Mouse (Mus musculus) midbrain, embryonic 12.5 days (tissue): ENCODE measurements around the gene Hint2. TPM values are rescaled to one million over a fixed set of nuclear protein-coding genes. Genes with fewer than 3 reads are reported as not detected.
A peak's percentile ranks its signal among the peaks of the same experiment; 100 is the strongest.

Source experiments
- ATAC-seq: fragments of 200-750 bp; cut with Nextera tagmentation; 2 replicates; pipeline ENCODE4 v1.8.0; 2017; ENCODE audit warnings: low read depth, moderate TSS enrichment, moderate library complexity; ENCODE audit not compliant: low FRiP score
- H3K27ac ChIP-seq: fragments of 300-500 bp; sonication (generic); replicated peaks from 2 replicates; pipeline ENCODE4 v1.5.1; 2016; ENCODE audit warnings: mild to moderate bottlenecking
- H3K27me3 ChIP-seq: fragments of 300-500 bp; sonication (generic); 2 replicates; pipeline ENCODE4 v1.6.1; 2016; ENCODE audit warnings: mild to moderate bottlenecking
- H3K36me3 ChIP-seq: fragments of 300-500 bp; sonication (generic); 2 replicates; pipeline ENCODE4 v1.6.1; 2016
- H3K4me1 ChIP-seq: fragments of 300-500 bp; sonication (generic); 2 replicates; pipeline ENCODE4 v1.6.1; 2016
- H3K4me2 ChIP-seq: fragments of 300-500 bp; sonication (generic); replicated peaks from 2 replicates; pipeline ENCODE4 v1.6.1; 2016; ENCODE audit warnings: mild to moderate bottlenecking, moderate library complexity
- H3K4me3 ChIP-seq: fragments of 300-500 bp; sonication (generic); 2 replicates; pipeline ENCODE4 v1.5.1; 2016; ENCODE audit warnings: mild to moderate bottlenecking
- H3K9ac ChIP-seq: fragments of 300-500 bp; sonication (generic); replicated peaks from 2 replicates; pipeline ENCODE4 v1.6.1; 2016; ENCODE audit warnings: mild to moderate bottlenecking, moderate library complexity
- H3K9me3 ChIP-seq: fragments of 300-500 bp; sonication (generic); 2 replicates; pipeline ENCODE4 v1.6.1; 2016; ENCODE audit warnings: mild to moderate bottlenecking
- WGBS: fragments of 180-500 bp; shearing (Covaris S2); methylation state at CpG from one replicate; pipeline ENCODE4 v1.1.7; 2016; 5-methylcytosine and 5-hydroxymethylcytosine counted together
- polyA plus RNA-seq: library from polyadenylated mRNA; unstranded; fragments of >200 nt; fragmentation: Nextera tagmentation; extraction: Ambion mirVana; gene quantifications from 2 replicates; pipeline ENCODE4 v1.2.1, GENCODE M21; 2016

Hint2 gene
- polyA plus RNA-seq, 1 experiment from 2014 or later, result 71.8 TPM

DNA sequence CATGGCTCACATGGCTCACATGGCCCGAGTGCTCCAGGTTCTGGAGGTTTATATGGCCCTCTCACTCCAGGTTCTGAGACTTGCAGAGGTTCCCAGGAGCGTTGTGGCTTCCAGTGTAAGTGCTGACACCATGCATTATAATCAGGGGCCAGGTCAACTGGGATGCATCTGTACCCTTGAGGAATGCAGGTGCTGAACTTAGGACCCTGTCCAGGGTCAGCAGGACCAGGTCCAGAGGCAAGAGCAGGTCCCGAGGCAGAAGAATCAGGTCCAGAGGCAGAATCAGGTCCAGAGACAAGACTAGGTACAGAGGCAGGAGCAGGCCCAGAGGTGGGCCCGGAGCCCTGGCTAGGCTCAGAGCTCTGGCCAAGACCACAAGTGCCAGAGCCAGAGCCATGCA, 3.5 kb downstream of the Hint2 start:
- Histone ChIP-seq H3K27ac (no peak overlapping the region), H3K9me3 (0 out of 2 replicates have a peak, but pooled peaks cover 5% of the 10 kb centered on the region), H3K4me2 (peak overlapping the region; percentile 46), H3K4me3 (peak overlapping the region; percentile 34; the same call in 1 of the 2 replicates), H3K9ac (no peak overlapping the region), H3K27me3 (no peaks in the 10 kb centered on the region), H3K4me1 (peaks cover 16% of the 10 kb centered on the region), H3K36me3 (peaks cover 22% of the 10 kb centered on the region)
- 85% methylated on average over 4 of the region's 4 CpGs for WGBS
- ATAC-seq, result no peak

DNA sequence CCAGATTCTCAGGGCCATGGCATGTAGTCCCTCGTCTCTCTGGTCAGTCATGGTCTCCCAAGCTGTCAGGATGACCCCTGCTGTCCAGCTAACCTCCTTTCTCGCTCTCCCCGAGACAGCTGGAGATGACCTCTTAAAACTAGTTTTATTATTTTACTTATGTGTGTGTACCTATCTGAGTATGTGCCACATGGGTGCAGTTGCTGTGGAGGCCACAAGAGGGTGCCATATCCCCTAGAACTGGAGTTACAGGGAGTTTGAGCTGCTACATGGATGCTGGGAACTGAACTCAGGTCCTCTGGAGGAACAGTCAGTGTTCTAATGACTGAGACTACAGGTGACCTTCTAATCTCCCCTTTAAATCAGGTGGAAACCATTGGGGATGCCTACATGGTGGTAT, 6.5 kb downstream of the Hint2 start:
- no peak overlapping the region for H3K27ac ChIP-seq
- H3K4me1 ChIP-seq, result peaks cover 9% of the 10 kb centered on the region
- no peak for ATAC-seq
- H3K9ac ChIP-seq, result no peak overlapping the region
- H3K4me2 ChIP-seq, result no peak overlapping the region
- no peak overlapping the region for H3K4me3 ChIP-seq
- H3K27me3 ChIP-seq, result no peaks in the 10 kb centered on the region
- H3K36me3 ChIP-seq, result peaks cover 22% of the 10 kb centered on the region
- WGBS, result 88% methylated on average over 3 of the region's 3 CpGs
- H3K9me3 ChIP-seq, result 0 out of 2 replicates have a peak, but pooled peaks cover 5% of the 10 kb centered on the region

DNA sequence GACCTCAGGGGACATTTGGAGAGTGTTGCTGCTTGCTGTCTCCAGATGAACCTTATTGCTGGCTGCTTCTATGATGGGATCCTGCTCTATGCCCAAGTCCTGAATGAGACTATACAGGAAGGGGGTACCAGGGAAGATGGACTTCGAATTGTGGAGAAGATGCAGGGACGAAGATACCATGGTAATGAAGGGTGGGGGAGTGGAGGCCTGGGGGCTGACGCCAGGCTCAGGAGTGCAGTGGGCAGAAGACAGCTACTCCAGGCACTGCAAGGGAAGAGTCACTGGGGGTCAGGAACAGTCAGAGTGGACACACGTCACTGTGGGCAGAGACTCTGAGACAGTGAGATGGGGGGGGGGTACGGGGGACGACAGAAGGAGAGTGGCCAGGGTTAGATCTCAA, 15.8 kb downstream of the Hint2 start:
- ATAC-seq, result no peak
- no peak overlapping the region for H3K27ac ChIP-seq

DNA sequence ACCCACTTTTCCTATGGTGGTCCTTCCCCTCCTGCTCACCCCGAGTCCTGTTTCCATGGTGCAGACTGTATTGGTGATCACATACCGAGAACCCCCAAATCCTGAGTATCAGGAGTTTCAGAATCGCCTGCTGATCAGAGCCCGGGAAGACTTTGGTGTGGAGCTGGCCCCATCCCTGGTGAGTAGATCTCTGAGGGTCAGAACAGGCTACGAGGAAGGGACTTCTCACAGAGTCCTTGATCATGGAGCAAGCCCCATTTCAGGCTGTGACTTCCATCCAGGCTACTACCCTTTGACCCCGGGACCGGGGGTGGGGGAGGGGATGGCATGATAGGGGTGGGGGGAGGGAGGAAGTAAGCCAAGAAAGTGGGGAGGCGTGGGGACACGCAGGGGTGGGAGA, 16.2 kb downstream of the Hint2 start:
- H3K4me1 ChIP-seq, result peaks cover 1% of the 10 kb centered on the region; the same call in 1 of the 2 replicates
- WGBS, result 68% methylated on average over 8 of the region's 9 CpGs
- no peaks in the 10 kb centered on the region for H3K27me3 ChIP-seq
- no peak overlapping the region for H3K27ac ChIP-seq
- no peak overlapping the region for H3K4me2 ChIP-seq
- H3K9ac ChIP-seq, result no peak overlapping the region
- H3K9me3 ChIP-seq, result no peaks in the 10 kb centered on the region
- H3K36me3 ChIP-seq, result peaks cover 6% of the 10 kb centered on the region; the same call in 1 of the 2 replicates
- ATAC-seq, result no peak
- H3K4me3 ChIP-seq, result no peak overlapping the region

More for the DNA sequence above, 15.8 kb downstream of the Hint2 start:
- Histone ChIP-seq H3K36me3 (peaks cover 6% of the 10 kb centered on the region; the same call in 1 of the 2 replicates), H3K9me3 (no peaks in the 10 kb centered on the region), H3K27me3 (no peaks in the 10 kb centered on the region), H3K4me2 (no peak overlapping the region), H3K4me3 (no peak overlapping the region), H3K4me1 (no peaks in the 10 kb centered on the region), H3K9ac (no peak overlapping the region)
- WGBS, result 78% methylated on average over 6 of the region's 6 CpGs

DNA sequence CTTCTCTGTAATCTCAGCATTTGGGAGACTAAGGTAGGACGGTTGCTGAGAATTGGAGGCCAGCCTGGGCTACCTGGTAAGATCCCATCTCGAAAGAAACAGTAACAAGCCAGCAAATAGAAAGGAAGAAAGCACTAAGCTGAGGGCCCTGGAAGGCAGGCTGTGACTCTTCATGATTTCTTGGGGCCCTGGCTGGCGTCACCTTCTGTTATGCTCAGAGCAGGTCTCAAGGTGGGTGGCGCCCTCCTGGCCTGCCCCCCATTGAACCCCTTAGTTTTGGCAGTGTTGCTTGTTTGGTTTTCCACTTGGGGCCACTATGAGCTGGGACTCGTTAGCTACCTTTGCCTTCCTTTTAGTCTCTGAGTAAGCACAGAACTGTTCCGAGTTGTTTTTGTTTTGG, 19.5 kb downstream of the Hint2 start:
- Histone ChIP-seq H3K9ac (no peak overlapping the region), H3K36me3 (no peaks in the 10 kb centered on the region), H3K27me3 (peaks cover 16% of the 10 kb centered on the region), H3K9me3 (no peaks in the 10 kb centered on the region), H3K4me3 (no peak overlapping the region), H3K4me2 (no peak overlapping the region), H3K4me1 (peaks cover 23% of the 10 kb centered on the region), H3K27ac (no peak overlapping the region)
- 79% methylated on average over 6 of the region's 6 CpGs for WGBS
- no peak for ATAC-seq

DNA sequence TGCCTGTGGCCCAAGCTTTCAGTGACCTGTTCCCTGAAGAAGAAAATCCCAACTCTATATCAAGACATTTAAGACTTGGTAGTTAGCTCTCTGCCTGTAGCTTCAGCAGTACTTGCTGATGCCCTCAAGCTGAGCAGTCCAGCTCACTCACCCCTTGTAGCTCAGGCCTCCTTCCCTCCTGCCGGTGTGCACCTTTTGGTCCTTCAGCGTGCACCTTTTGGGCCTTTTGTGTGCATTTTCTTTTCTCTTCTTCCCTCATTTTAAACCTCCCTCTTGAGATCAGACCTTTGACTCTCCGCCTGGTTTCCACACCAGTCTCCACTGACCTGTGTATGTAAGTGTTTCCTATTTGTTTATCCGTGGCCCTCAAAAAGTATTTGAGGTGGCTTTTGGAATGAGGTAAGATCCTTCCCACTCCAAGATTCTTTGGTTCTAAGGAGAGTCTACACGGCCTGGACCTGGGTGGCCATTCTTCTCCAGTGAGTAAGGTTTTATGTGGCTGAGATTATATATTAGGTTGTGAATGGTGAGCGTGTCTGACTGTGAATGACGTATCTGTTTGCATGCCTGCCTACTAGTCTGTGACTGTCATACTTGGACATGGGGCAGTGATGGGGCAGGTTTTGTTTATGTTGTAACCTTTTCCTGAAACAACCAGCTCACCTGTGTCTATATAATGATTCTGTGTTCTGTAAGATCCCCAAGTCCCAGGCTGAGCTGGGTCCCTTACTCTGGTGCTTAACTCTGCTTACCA, 21.5 kb downstream of the Hint2 start:
- ATAC-seq, result no peak
- WGBS, result 87% methylated on average over 7 of the region's 7 CpGs
- Histone ChIP-seq H3K4me3 (no peak overlapping the region), H3K9ac (no peak overlapping the region), H3K4me1 (peaks cover 34% of the 10 kb centered on the region), H3K4me2 (no peak overlapping the region), H3K9me3 (no peaks in the 10 kb centered on the region), H3K36me3 (no peaks in the 10 kb centered on the region), H3K27ac (no peak overlapping the region), H3K27me3 (peaks cover 16% of the 10 kb centered on the region)

DNA sequence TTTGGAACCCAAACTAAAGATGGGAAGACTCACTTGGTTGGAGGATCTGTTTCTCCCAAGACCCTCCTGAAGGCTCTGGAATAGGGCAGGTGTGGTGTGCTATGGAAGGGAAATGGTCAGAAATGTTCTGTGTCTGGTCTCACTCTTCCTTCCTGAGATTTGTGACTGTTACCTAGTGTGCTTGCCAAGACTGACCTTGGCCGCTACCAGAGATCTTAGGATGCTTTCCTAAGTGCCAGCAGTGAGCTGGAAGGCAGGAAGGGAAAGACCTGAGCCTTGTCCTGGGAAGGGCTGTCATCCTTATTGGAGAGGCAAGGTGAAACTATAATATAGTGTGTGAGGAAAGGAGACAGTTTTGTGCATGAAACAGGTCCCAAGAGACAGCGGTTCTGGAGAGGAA, 22.5 kb downstream of the Hint2 start:
- Histone ChIP-seq H3K27ac (0 out of 2 replicates have a peak overlapping the region, but pooled peaks have one; percentile 5), H3K27me3 (peaks cover 16% of the 10 kb centered on the region), H3K4me2 (peak overlapping the region; percentile 80), H3K9me3 (no peaks in the 10 kb centered on the region), H3K36me3 (no peaks in the 10 kb centered on the region), H3K4me1 (peaks cover 34% of the 10 kb centered on the region), H3K9ac (no peak overlapping the region), H3K4me3 (no peak overlapping the region)
- ATAC-seq, result no peak
- WGBS, result 94% methylated on average over 2 of the region's 2 CpGs

DNA sequence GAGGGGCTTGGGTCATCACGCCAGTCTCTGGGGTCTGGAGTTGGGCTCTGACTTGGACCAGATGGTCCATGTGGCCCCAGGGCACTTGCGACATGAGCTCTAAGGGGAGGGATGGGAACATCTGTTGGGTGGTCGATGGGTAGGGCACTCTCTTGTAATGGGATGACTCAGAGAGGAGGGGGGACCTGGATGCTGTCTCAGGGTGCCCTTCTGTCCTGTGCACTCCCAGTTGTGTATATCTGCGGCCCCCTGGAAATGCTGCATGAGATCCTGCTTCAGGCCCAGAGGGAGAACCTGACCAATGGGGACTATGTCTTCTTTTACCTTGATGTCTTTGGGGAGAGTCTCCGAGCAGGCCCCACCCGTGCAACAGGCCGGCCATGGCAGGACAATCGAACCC, 23.0 kb downstream of the Hint2 start:
- WGBS, result 79% methylated on average over 8 of the region's 8 CpGs
- Histone ChIP-seq H3K36me3 (no peaks in the 10 kb centered on the region), H3K4me3 (no peak overlapping the region), H3K4me1 (peaks cover 34% of the 10 kb centered on the region), H3K27ac (0 out of 2 replicates have a peak overlapping the region, but pooled peaks have one; percentile 10), H3K9ac (no peak overlapping the region), H3K4me2 (peak overlapping the region; percentile 80), H3K27me3 (peaks cover 20% of the 10 kb centered on the region), H3K9me3 (no peaks in the 10 kb centered on the region)
- no peak for ATAC-seq

DNA sequence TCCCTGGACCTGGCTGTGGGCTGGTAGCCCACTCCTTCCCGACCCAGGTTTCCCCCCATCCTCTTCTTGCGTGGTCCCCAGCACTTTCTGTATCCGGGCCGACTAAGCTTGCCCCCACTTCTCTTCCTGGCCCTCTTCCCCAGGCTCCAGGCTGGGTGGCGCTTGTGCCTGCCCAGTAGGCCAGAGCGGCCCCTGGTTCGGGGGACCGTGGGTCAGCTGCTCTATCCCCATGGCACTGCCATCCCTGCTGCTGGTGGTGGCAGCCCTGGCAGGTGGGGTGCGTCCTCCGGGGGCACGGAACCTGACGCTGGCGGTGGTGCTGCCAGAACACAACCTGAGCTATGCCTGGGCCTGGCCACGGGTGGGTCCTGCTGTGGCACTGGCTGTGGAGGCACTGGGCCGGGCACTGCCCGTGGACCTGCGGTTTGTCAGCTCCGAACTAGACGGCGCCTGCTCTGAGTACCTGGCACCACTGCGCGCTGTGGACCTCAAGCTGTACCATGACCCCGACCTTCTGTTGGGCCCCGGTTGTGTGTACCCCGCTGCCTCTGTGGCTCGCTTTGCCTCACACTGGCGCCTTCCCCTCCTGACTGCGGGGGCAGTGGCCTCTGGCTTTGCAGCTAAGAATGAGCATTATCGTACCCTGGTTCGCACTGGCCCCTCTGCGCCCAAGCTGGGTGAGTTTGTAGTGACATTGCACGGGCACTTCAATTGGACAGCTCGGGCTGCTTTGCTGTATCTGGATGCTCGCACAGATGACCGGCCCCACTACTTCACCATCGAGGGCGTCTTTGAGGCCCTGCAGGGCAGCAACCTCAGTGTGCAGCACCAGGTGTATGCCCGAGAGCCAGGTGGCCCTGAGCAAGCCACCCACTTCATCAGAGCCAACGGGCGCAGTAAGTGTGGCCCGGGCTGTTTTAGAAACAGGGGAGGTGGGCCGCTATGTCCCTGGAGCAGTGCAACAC, 24.0 kb downstream of the Hint2 start:
- H3K27ac ChIP-seq, result peak overlapping the region; percentile 86
- peak overlapping the region; percentile 90 for H3K9ac ChIP-seq
- ATAC-seq, result no peak
- peaks cover 34% of the 10 kb centered on the region for H3K4me1 ChIP-seq
- peaks cover 23% of the 10 kb centered on the region for H3K27me3 ChIP-seq
- no peaks in the 10 kb centered on the region for H3K9me3 ChIP-seq
- peak overlapping the region; percentile 80 for H3K4me2 ChIP-seq
- H3K36me3 ChIP-seq, result no peaks in the 10 kb centered on the region
- peak overlapping the region; percentile 68 for H3K4me3 ChIP-seq
- 44% methylated on average over 42 of the region's 42 CpGs for WGBS

DNA sequence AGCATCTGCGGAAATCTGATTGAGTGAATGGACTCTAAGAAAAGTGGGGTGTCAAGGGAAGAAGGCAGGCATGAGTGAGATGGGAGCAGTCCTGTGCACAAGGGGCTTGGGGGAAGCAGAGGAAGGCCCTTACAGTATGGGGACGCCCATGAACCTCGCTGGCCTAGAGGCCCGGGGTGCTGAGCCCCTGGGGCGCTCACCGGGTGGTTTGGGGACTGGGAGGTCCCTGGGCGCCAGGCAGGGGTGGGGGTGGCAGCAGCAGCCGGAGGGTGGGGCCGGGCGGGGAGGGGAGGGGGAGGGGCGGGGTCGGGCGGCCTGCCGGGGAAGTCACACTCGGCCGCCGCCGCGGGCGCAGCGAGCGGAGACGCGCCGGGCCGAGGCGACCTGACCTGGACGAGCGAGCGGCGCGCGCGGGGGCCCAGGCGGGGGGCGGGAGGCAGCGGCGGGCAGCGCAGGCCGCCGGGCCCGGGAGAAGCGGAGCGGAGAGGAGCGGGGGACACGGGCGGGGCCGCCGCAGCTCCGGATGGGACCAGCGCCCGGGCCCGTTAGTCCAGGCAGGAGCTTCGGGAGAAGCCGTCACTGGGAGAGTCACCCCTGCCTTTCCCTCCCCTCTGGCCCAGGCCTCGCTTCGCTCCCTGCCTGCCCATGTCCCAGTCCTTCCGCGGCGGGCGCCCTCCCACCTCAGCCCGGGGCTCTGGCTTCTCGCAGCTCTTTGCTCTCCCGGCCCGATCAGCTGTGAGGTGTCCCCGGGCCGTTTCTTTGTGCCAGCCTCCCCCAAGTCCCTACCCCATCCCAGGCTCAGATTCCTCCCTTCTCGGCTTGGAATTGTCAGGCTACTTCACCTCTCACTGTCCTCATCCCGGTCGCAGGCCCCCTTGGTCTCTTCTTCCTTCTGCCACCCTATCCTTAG, 25.0 kb downstream of the Hint2 start, which contains the start of gene Npr2:
Npr2 (plus strand) TSS at position 890 of the 910 bp plus-strand sequence.
- Histone ChIP-seq H3K36me3 (no peaks in the 10 kb centered on the region), H3K27me3 (peaks cover 23% of the 10 kb centered on the region), H3K4me1 (peaks cover 34% of the 10 kb centered on the region), H3K27ac (peak within 1 kb of the TSS; percentile 86), H3K9ac (peak within 1 kb of the TSS; percentile 90), H3K9me3 (0 out of 2 replicates have a peak, but pooled peaks cover under 1% of the 10 kb centered on the region), H3K4me3 (peak within 1 kb of the TSS; percentile 68), H3K4me2 (peak within 1 kb of the TSS; percentile 80)
- under 1% methylated on average over 31 of the region's 70 CpGs for WGBS
- peak; percentile 53 for ATAC-seq

DNA sequence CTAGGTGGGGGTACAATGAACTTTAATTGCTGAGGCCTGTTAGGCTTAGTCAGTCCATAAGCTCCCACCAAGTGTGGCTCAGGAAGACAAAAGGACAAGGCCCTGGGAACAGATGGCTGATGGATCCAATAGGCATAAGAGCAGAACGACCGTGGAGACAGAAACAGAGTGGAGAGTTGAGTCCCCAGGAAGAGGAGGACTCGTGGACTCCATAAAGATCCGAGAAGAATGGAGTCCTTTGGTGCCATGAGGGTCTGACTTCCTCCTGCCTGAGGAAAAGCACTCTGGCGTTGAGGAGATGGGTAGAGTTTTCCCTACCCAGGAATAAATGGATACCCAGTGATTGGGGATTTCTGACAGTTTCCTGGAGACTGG, 25.6 kb downstream of the Hint2 start:
- ATAC-seq, result peak; percentile 39; the same call in 1 of the 2 replicates
- WGBS, result 16% methylated on average over 5 of the region's 5 CpGs
- no peak overlapping the region for H3K9ac ChIP-seq

More for the DNA sequence above, 25.6 kb downstream of the Hint2 start:
- peaks cover 34% of the 10 kb centered on the region for H3K4me1 ChIP-seq
- H3K27me3 ChIP-seq, result peaks cover 23% of the 10 kb centered on the region
- H3K36me3 ChIP-seq, result no peaks in the 10 kb centered on the region
- peaks cover 3% of the 10 kb centered on the region; the same call in 1 of the 2 replicates for H3K9me3 ChIP-seq
- peak overlapping the region; percentile 86 for H3K27ac ChIP-seq
- H3K4me3 ChIP-seq, result peak overlapping the region; percentile 68
- peak overlapping the region; percentile 80 for H3K4me2 ChIP-seq
